Mouse (Mus musculus): Measurements from ENCODE around the gene Tmcc1.

The Tmcc1 gene

GRCm38 (mm10) chr6:115993463-115994145 lies 199.7 kb downstream of the Tmcc1 start:
- peak; percentile 69 for DNase-seq (ENCODE audit: low read depth, low spot score)

GRCm38 (mm10) chr6:115992981-115993380 lies 200.3 kb downstream of the Tmcc1 start:
- no peak for DNase-seq (ENCODE audit: low read depth, low spot score)

- DNase-seq (ENCODE audit: low read depth, low spot score) = no peak
Observed at GRCm38 (mm10) chr6:115991881-115992620, 201.2 kb downstream of the Tmcc1 start.

- no peak for DNase-seq (ENCODE audit: low read depth, low spot score)
Observed at GRCm38 (mm10) chr6:115991108-115991880, 202.0 kb downstream of the Tmcc1 start.

GRCm38 (mm10) chr6:115990479-115990878 lies 202.8 kb downstream of the Tmcc1 start:
- no peak for DNase-seq (ENCODE audit: low read depth, low spot score)

GRCm38 (mm10) chr6:115990056-115990455 lies 203.2 kb downstream of the Tmcc1 start:
- peak; percentile 71 for DNase-seq (ENCODE audit: low read depth, low spot score)

GRCm38 (mm10) chr6:115989607-115990006 lies 203.7 kb downstream of the Tmcc1 start:
- DNase-seq (ENCODE audit: low read depth, low spot score) = peak; percentile 88

- DNase-seq (ENCODE audit: low read depth, low spot score) = no peak
Observed at GRCm38 (mm10) chr6:115989032-115989431, 204.3 kb downstream of the Tmcc1 start.

GRCm38 (mm10) chr6:115987096-115987747 lies 206.1 kb downstream of the Tmcc1 start:
- peak; percentile 73 for DNase-seq (ENCODE audit: low read depth, low spot score)

GRCm38 (mm10) chr6:115986472-115987095 lies 206.7 kb downstream of the Tmcc1 start:
- DNase-seq (ENCODE audit: low read depth, low spot score) = no peak

GRCm38 (mm10) chr6:115985622-115986021 lies 207.7 kb downstream of the Tmcc1 start:
- DNase-seq (ENCODE audit: low read depth, low spot score) = no peak

- DNase-seq (ENCODE audit: low read depth, low spot score) = no peak
Observed at GRCm38 (mm10) chr6:115984580-115984979, 208.7 kb downstream of the Tmcc1 start.

- DNase-seq (ENCODE audit: low read depth, low spot score) = no peak
Observed at GRCm38 (mm10) chr6:115983306-115984038, 209.8 kb downstream of the Tmcc1 start.

- no peak for DNase-seq (ENCODE audit: low read depth, low spot score)
Observed at GRCm38 (mm10) chr6:115982889-115983288, 210.4 kb downstream of the Tmcc1 start.

GRCm38 (mm10) chr6:115978596-115978995 lies 214.7 kb downstream of the Tmcc1 start:
- peak; percentile 57 for DNase-seq (ENCODE audit: low read depth, low spot score)

GRCm38 (mm10) chr6:115977810-115978209 lies 215.5 kb downstream of the Tmcc1 start:
- no peak for DNase-seq (ENCODE audit: low read depth, low spot score)

GRCm38 (mm10) chr6:115975606-115976005 lies 217.7 kb downstream of the Tmcc1 start:
- DNase-seq (ENCODE audit: low read depth, low spot score) = no peak

GRCm38 (mm10) chr6:115973881-115974662 lies 219.2 kb downstream of the Tmcc1 start:
- DNase-seq (ENCODE audit: low read depth, low spot score) = peak; percentile 65

GRCm38 (mm10) chr6:115973139-115973875 lies 220.0 kb downstream of the Tmcc1 start:
- no peak for DNase-seq (ENCODE audit: low read depth, low spot score)
